Mouse (Mus musculus): ENCODE data around the gene Apobec1. TPM values are rescaled to one million over a fixed set of nuclear protein-coding genes. Genes with fewer than 3 reads are reported as not detected.

Gene Apobec1
- polyA plus RNA-seq, 1 experiment = not detected

GRCm38 (mm10) chr6:122626110-122626509 lies 23.9 kb upstream of the Apobec1 start, which contains the start of gene Dppa3:
Dppa3 (plus strand) TSS chr6:122626410.
- Histone ChIP-seq H3K4me1 (ENCODE audit: control insufficient read depth, insufficient read depth, low read length) (no peaks in the 10 kb centered on the region), H3K27ac (ENCODE audit: insufficient read depth, low read depth, low read length) (no peak within 1 kb of the TSS), H3K4me3 (ENCODE audit: insufficient read depth, low read depth, low read length) (no peak within 1 kb of the TSS)
- 90% methylated on average over 8 of the region's 8 CpGs for WGBS
- TF ChIP-seq POLR2A (IDR thresholded peaks at IDR 0.05; ENCODE audit: insufficient read depth, low read depth, low read length) (no peak), CTCF (IDR thresholded peaks at IDR 0.05; ENCODE audit: insufficient read depth, low read depth, low read length) (no peak)

GRCm38 (mm10) chr6:122625156-122625555 lies 22.9 kb upstream of the Apobec1 start:
- Histone ChIP-seq H3K4me1 (ENCODE audit: control insufficient read depth, insufficient read depth, low read length) (no peaks in the 10 kb centered on the region), H3K27ac (ENCODE audit: insufficient read depth, low read depth, low read length) (no peak overlapping the region), H3K4me3 (ENCODE audit: insufficient read depth, low read depth, low read length) (no peak overlapping the region)
- WGBS = 73% methylated on average over 4 of the region's 4 CpGs
- no peak for TF ChIP-seq CTCF (IDR thresholded peaks at IDR 0.05; ENCODE audit: insufficient read depth, low read depth, low read length)
- TF ChIP-seq POLR2A (IDR thresholded peaks at IDR 0.05; ENCODE audit: insufficient read depth, low read depth, low read length) = no peak

GRCm38 (mm10) chr6:122624480-122624879 lies 22.2 kb upstream of the Apobec1 start:
- Histone ChIP-seq H3K4me3 (ENCODE audit: insufficient read depth, low read depth, low read length) (no peak overlapping the region), H3K27ac (ENCODE audit: insufficient read depth, low read depth, low read length) (no peak overlapping the region), H3K4me1 (ENCODE audit: control insufficient read depth, insufficient read depth, low read length) (no peaks in the 10 kb centered on the region)
- no peak for TF ChIP-seq CTCF (IDR thresholded peaks at IDR 0.05; ENCODE audit: insufficient read depth, low read depth, low read length)
- no peak for TF ChIP-seq POLR2A (IDR thresholded peaks at IDR 0.05; ENCODE audit: insufficient read depth, low read depth, low read length)
- WGBS = 24% methylated on average over 5 of the region's 5 CpGs

GRCm38 (mm10) chr6:122621066-122621465 lies 18.8 kb upstream of the Apobec1 start:
- Histone ChIP-seq H3K27ac (ENCODE audit: insufficient read depth, low read depth, low read length) (no peak overlapping the region), H3K4me3 (ENCODE audit: insufficient read depth, low read depth, low read length) (no peak overlapping the region), H3K4me1 (ENCODE audit: control insufficient read depth, insufficient read depth, low read length) (no peaks in the 10 kb centered on the region)
- TF ChIP-seq CTCF (IDR thresholded peaks at IDR 0.05; ENCODE audit: insufficient read depth, low read depth, low read length) = no peak
- WGBS = 90% methylated on average over 6 of the region's 6 CpGs

GRCm38 (mm10) chr6:122616022-122616421 lies 13.8 kb upstream of the Apobec1 start:
- Histone ChIP-seq H3K4me3 (ENCODE audit: insufficient read depth, low read depth, low read length) (no peak overlapping the region), H3K4me1 (ENCODE audit: control insufficient read depth, insufficient read depth, low read length) (no peaks in the 10 kb centered on the region), H3K27ac (ENCODE audit: insufficient read depth, low read depth, low read length) (no peak overlapping the region)
- no peak for TF ChIP-seq POLR2A (IDR thresholded peaks at IDR 0.05; ENCODE audit: insufficient read depth, low read depth, low read length)
- WGBS = 47% methylated on average over 3 of the region's 3 CpGs

- H3K4me3 ChIP-seq (ENCODE audit: insufficient read depth, low read depth, low read length) = no peak overlapping the region
- H3K27ac ChIP-seq (ENCODE audit: insufficient read depth, low read depth, low read length) = no peak overlapping the region
- TF ChIP-seq POLR2A (IDR thresholded peaks at IDR 0.05; ENCODE audit: insufficient read depth, low read depth, low read length) = no peak
- TF ChIP-seq CTCF (IDR thresholded peaks at IDR 0.05; ENCODE audit: insufficient read depth, low read depth, low read length) = no peak
- 65% methylated on average over 2 of the region's 2 CpGs for WGBS
- H3K4me1 ChIP-seq (ENCODE audit: control insufficient read depth, insufficient read depth, low read length) = no peaks in the 10 kb centered on the region
These were observed 11.8 kb upstream of the Apobec1 start for GRCm38 (mm10) chr6:122614047-122614446.

GRCm38 (mm10) chr6:122612426-122612825 lies 10.2 kb upstream of the Apobec1 start:
- H3K27ac ChIP-seq (ENCODE audit: insufficient read depth, low read depth, low read length) = no peak overlapping the region
- TF ChIP-seq POLR2A (IDR thresholded peaks at IDR 0.05; ENCODE audit: insufficient read depth, low read depth, low read length) (no peak), CTCF (IDR thresholded peaks at IDR 0.05; ENCODE audit: insufficient read depth, low read depth, low read length) (no peak)
- H3K4me3 ChIP-seq (ENCODE audit: insufficient read depth, low read depth, low read length) = no peak overlapping the region
- no peaks in the 10 kb centered on the region for H3K4me1 ChIP-seq (ENCODE audit: control insufficient read depth, insufficient read depth, low read length)
- 76% methylated on average over 4 of the region's 4 CpGs for WGBS

- H3K27ac ChIP-seq (ENCODE audit: insufficient read depth, low read depth, low read length) = no peak within 1 kb of the TSS
- no peak within 1 kb of the TSS for H3K4me3 ChIP-seq (ENCODE audit: insufficient read depth, low read depth, low read length)
- TF ChIP-seq CTCF (IDR thresholded peaks at IDR 0.05; ENCODE audit: insufficient read depth, low read depth, low read length) = no peak
- no peak for TF ChIP-seq POLR2A (IDR thresholded peaks at IDR 0.05; ENCODE audit: insufficient read depth, low read depth, low read length)
- 66% methylated on average over 14 of the region's 14 CpGs for WGBS
- no peaks in the 10 kb centered on the region for H3K4me1 ChIP-seq (ENCODE audit: control insufficient read depth, insufficient read depth, low read length)
These were observed 7.5 kb upstream of the Apobec1 start, which contains the start of gene Gdf3 for GRCm38 (mm10) chr6:122609771-122610170. Gdf3 (minus strand) TSS chr6:122610087.

GRCm38 (mm10) chr6:122609377-122609728 lies 7.1 kb upstream of the Apobec1 start:
- H3K4me3 ChIP-seq (ENCODE audit: insufficient read depth, low read depth, low read length) = no peak overlapping the region
- 82% methylated on average over 9 of the region's 9 CpGs for WGBS
- H3K27ac ChIP-seq (ENCODE audit: insufficient read depth, low read depth, low read length) = no peak overlapping the region
- no peaks in the 10 kb centered on the region for H3K4me1 ChIP-seq (ENCODE audit: control insufficient read depth, insufficient read depth, low read length)
- TF ChIP-seq CTCF (IDR thresholded peaks at IDR 0.05; ENCODE audit: insufficient read depth, low read depth, low read length) (no peak), POLR2A (IDR thresholded peaks at IDR 0.05; ENCODE audit: insufficient read depth, low read depth, low read length) (no peak)
